Mouse (Mus musculus): ENCODE measurements around the gene Gm6993.

GRCm38 (mm10) chr12:31252259-31252658 lies 11.7 kb downstream of the Gm6993 start:
- no peak for TF ChIP-seq CTCF (IDR thresholded peaks at IDR 0.05; ENCODE audit: low read depth)
- TF ChIP-seq EP300 (optimal IDR thresholded peaks at IDR 0.05): no peak
